Mouse (Mus musculus): ENCODE measurements at regions not wholly inside any gene's neighbourhood (a gene's known extent, or its start where the extent isn't known, plus 50 kb on each side); places are given as distances from the start of the nearest gene placed in this dataset.

DNA sequence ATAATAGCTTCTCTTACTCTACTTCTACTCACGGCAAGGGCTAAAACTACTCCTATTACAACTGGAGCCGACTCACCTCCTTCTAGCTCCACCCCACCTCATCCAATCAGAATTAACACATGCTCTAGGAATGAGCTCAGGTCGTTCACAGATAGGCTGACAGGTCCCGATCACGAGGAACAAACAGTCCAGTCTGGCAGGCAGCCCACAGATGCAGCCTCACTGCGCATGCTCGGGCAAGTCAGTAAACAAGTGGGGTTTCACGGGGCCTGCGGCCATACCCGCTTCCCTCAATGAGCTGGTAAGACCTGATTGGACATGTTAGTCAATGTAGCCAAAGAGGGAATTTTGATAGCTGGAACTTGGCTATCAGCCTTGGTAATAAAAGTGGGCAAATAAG is 388.0 kb upstream of the Ppp6c start:
- no peak for TF ChIP-seq CTCF (IDR thresholded peaks at IDR 0.05)
- TF ChIP-seq EP300 (IDR thresholded peaks at IDR 0.05) = no peak
